Mouse (Mus musculus) erythroblast, embryonic 14.5 days (primary cell): ENCODE results near the gene Gcnt7.

Experiments
- GATA1 ChIP-seq: IDR thresholded peaks from 2 replicates; pipeline ENCODE4 v1.6.1; 2012; ENCODE audit warnings: low read length, inconsistent platforms, mixed read lengths
- TAL1 ChIP-seq: IDR thresholded peaks from 3 replicates; pipeline ENCODE4 v1.6.1; 2012; ENCODE audit warnings: low read length, inconsistent platforms, mixed read lengths

GRCm38 (mm10) chr2:172410686-172411085 is 47.7 kb downstream of the Gcnt7 start:
- TF ChIP-seq GATA1 (no peak), TAL1 (no peak)
